Mouse (Mus musculus) left cerebral cortex, adult 11 months (tissue): ENCODE measurements at regions not wholly inside any gene's neighbourhood (a gene's known extent, or its start where the extent isn't known, plus 50 kb on each side); places are given as distances from the start of the nearest gene placed in this dataset.

Experiments used
- DNase-seq: peaks from one replicate; pipeline ENCODE4 v3.0.0; 2022; ENCODE audit warnings: low spot score

DNA sequence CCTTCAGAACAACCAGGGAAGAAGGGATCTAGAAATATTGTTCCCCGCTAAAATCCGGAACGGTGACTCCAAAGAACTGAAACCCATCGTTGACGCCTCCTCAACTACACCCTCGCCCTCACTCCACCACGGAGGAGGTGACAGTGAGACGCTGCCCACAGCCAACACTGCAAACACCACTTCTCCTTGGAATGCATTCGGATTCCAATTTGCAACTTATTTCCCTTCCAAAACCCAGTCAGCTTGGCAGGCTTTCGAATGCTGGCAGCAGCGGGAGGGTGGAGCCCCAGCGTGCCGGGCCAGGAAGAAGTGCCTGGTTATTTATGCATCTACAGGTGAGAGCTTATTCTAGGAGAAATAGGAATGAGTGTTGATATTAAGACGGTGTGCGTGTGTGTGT lies 85.9 kb upstream of the Sdk2 start:
- DNase-seq, result peak; percentile 25

DNA sequence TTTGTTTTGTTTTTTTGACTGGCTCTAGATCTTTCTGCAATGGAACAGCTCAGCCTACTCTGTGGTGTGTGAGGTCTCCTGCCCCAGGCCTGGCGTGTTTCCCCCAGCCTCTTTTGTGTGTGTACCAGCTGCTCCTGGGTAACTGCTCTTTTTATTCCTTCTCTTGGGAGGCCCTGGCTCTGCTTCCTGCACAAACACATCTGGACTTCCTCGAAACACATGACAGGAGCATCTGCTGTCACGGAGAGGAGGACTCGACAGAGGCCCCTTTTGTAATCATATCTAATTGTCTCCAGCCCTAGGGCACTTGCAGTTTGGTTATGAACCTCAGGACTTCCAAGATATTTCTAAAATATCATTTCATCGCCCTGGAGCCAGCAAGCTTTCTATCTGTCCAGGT lies 79.5 kb upstream of the Sdk2 start:
- no peak for DNase-seq

DNA sequence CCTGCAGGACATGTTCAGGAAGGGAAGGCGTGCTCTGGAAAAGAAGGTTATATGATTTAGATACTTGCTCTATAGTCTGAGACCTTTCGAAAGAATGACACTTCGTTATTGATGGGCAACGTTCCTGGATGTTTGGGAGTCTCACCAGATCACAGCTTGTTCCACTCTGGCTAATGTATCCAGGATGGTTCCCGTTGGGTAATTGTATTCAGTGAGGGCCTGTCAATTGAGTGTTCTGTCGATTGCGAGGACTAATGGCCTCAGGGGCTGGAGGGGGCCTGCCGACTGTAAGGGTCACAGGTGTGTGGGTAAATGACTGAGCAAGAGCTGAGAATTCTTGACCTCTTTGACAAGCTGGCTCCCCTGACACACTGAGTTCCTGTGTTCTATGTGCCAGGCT lies 62.4 kb upstream of the Sdk2 start:
- DNase-seq, result no peak

DNA sequence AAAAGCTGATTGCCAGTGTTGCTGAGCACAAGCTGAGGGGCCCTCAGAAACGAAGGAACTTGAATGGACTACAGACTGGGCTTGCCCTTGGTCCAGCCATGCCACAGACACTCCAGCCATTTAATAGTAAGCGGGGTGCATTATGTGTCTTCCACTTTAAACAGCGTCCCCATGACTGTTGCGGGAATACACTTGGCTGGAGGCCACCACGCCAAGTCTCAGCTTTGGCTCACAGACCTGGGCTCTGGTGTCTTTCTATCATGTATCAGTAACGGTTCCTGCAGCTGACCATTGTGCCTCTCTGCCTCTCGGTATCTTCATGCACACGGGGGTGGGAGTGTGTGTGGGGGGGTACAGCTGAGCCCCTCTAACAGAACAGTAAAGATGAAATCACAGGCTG lies 62.0 kb upstream of the Sdk2 start:
- no peak for DNase-seq

DNA sequence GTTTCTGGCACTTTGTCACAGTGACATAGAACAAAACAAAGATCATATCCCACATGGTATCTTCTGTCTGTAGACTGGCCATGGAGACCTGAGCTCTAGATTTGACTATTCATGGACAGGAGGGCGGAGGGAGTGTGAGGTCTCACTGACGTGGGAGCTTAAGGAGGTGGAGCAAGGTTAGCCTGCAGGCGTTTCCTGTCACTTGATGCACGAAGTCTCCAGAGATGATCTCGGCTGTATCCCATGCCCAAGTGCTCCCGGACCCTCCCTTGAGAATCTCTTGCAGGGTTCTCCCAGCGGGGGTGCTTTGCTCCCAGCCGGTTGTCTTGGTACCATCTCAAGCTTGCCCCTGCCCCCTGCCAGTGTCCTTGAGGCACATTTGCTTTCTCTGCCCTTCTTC lies 60.6 kb upstream of the Sdk2 start:
- no peak for DNase-seq

DNA sequence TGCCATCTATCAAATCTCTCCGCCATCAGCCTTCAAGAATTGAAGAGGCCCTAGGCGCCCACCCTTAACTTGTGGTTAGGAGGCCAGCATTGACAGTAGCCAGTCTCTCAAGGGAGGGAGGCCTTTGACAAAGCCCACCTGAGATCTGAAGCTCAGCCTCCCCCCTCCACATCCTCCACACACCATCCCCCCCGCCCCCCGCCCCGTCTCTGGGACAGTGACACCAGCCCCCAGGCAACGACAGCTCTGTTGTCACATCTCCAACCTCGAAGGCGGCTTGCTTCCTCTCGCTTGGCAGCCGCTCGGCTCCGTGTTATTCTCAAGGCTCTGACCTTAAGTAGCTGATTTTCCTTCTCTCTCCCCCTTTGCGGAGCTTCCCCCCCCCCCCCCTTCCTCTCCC lies 55.3 kb upstream of the Sdk2 start:
- no peak for DNase-seq

DNA sequence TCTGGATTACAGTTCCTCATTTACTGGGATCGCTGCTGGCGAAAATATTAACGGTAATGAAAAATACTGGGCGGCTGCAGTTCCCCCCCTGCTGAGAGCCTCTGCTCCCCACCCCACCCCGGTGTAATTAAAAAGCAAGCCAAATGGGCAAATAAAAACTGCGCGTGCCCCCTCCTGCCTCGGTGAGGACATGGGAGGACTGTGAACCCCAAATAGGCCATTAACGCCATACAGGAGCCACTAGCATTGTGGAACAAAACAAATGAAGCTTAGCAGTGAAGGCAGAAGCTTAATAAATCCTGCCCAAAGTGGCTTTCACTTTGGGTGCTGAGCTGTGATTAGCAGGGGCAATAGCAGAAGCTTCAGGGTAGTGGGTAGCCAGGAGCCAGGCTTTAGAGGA lies 52.3 kb upstream of the Sdk2 start:
- no peak for DNase-seq
